Mouse (Mus musculus) small intestine, adult 2 months (tissue): ENCODE results near the gene Cd248.

Experiments
- CTCF ChIP-seq: fragments of 200-500 bp; IDR thresholded peaks from 2 replicates; pipeline ENCODE4 v1.5.1; 2012; ENCODE audit warnings: low read depth, mild to moderate bottlenecking, control low read depth, inconsistent platforms, low read length, moderate library complexity, mixed read lengths; ENCODE audit not compliant: insufficient replicate concordance, insufficient read length; ENCODE audit errors: extremely low read depth
- POLR2A ChIP-seq: fragments of 200-500 bp; IDR thresholded peaks from 2 replicates; pipeline ENCODE4 v1.6.1; 2012; ENCODE audit warnings: low read depth, mild to moderate bottlenecking, control low read depth, inconsistent platforms, low read length, moderate library complexity

DNA sequence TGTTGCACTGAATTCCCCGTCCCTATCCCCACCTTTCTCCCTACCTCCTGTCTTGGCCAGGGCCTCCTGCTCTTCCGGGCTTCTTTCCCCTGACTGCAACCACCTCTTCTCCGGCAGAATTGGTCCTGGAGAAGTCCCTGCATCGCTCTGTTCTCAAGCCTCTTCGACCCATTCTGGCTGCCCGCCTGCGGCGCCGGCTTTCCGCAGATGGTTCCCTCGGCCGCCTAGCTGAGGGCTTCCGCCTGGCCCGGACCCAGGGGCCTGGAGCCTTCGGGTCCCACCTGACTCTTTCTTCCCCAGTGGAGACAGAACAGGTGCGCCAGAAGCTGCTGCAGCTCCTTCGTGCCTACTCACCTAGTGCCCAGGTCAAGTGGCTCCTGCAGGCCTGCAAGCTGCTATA is 15.0 kb upstream of the Cd248 start:
- no peak for TF ChIP-seq POLR2A
- no peak for TF ChIP-seq CTCF
